Mouse (Mus musculus) liver, postnatal 0 days (tissue): ENCODE measurements at regions not wholly inside any gene's neighbourhood (a gene's known extent, or its start where the extent isn't known, plus 50 kb on each side); places are given as distances from the start of the nearest gene placed in this dataset.

ENCODE experiments used
- ATAC-seq: fragments of 200-750 bp; cut with Nextera tagmentation; 2 replicates; pipeline ENCODE4 v1.8.0; 2017; ENCODE audit warnings: mild to moderate bottlenecking, moderate library complexity
- DNase-seq: peaks from one replicate; pipeline ENCODE4 v3.0.0-alpha.2; 2016
- H3K27ac ChIP-seq: fragments of 300-500 bp; sonication (generic); 2 replicates; pipeline ENCODE4 v1.5.1; 2014; ENCODE audit warnings: antibody characterized with exemption, moderate library complexity, mild to moderate bottlenecking, low read depth
- H3K27me3 ChIP-seq: fragments of 300-500 bp; sonication (generic); 2 replicates; pipeline ENCODE4 v1.6.1; 2014; ENCODE audit warnings: low read length, control low read depth, mixed read lengths; ENCODE audit not compliant: insufficient read depth
- H3K36me3 ChIP-seq: fragments of 300-500 bp; sonication (generic); replicated peaks from 2 replicates; pipeline ENCODE4 v1.6.1; 2014; ENCODE audit warnings: mild to moderate bottlenecking, control low read depth, low read length, moderate library complexity, mixed read lengths; ENCODE audit not compliant: insufficient read depth
- H3K4me1 ChIP-seq: fragments of 300-500 bp; sonication (generic); 2 replicates; pipeline ENCODE4 v1.6.1; 2014; ENCODE audit warnings: antibody characterized with exemption, mild to moderate bottlenecking, control low read depth; ENCODE audit not compliant: insufficient read depth
- H3K4me2 ChIP-seq: fragments of 300-500 bp; sonication (generic); 2 replicates; pipeline ENCODE4 v1.6.1; 2014; ENCODE audit warnings: low read depth, mild to moderate bottlenecking, low read length, moderate library complexity, mixed read lengths
- H3K4me3 ChIP-seq: fragments of 300-500 bp; sonication (generic); 2 replicates; pipeline ENCODE4 v1.5.1; 2014; ENCODE audit warnings: low read depth, low read length
- H3K9ac ChIP-seq: fragments of 300-500 bp; sonication (generic); replicated peaks from 2 replicates; pipeline ENCODE4 v1.6.1; 2014; ENCODE audit warnings: mild to moderate bottlenecking, moderate library complexity
- H3K9me3 ChIP-seq: fragments of 300-500 bp; sonication (generic); 2 replicates; pipeline ENCODE4 v1.6.1; 2016; ENCODE audit warnings: mild to moderate bottlenecking, control low read depth, low read length, mixed read lengths
- CTCF ChIP-seq: sonication (generic); IDR thresholded peaks from 2 replicates; pipeline ENCODE4 v1.5.1; 2016; ENCODE audit warnings: antibody characterized with exemption, low read depth
- EP300 ChIP-seq: IDR thresholded peaks from 2 replicates; pipeline ENCODE4 v1.6.1; 2016; ENCODE audit warnings: antibody characterized with exemption, low read depth, mild to moderate bottlenecking
- WGBS: fragments of 180-500 bp; shearing (Covaris S2); extraction: QIAGEN DNeasy Blood & Tissue Kit; methylation state at CpG from one replicate; pipeline ENCODE4 v1.1.7; 2014; ENCODE audit not compliant: insufficient replicate concordance; 5-methylcytosine and 5-hydroxymethylcytosine counted together

GRCm38 (mm10) chr9:61527491-61528056 lies 155.4 kb downstream of the Tle3 start:
- DNase-seq (no peak), ATAC-seq (no peak)
- H3K9me3 ChIP-seq: no peaks in the 10 kb centered on the region
- no peak overlapping the region for H3K4me3 ChIP-seq
- no peak overlapping the region for H3K4me2 ChIP-seq
- TF ChIP-seq EP300 (no peak), CTCF (no peak)
- 61% methylated on average over 5 of the region's 5 CpGs for WGBS
- H3K4me1 ChIP-seq: no peaks in the 10 kb centered on the region
- no peaks in the 10 kb centered on the region for H3K36me3 ChIP-seq
- no peak overlapping the region for H3K9ac ChIP-seq
- H3K27me3 ChIP-seq: no peaks in the 10 kb centered on the region
- no peak overlapping the region for H3K27ac ChIP-seq

- TF ChIP-seq CTCF (no peak), EP300 (no peak)
- H3K9ac ChIP-seq: no peak overlapping the region
- H3K4me1 ChIP-seq: no peaks in the 10 kb centered on the region
- H3K27ac ChIP-seq: no peak overlapping the region
- WGBS: 79% methylated on average over 5 of the region's 5 CpGs
- no peak overlapping the region for H3K4me3 ChIP-seq
- H3K36me3 ChIP-seq: no peaks in the 10 kb centered on the region
- no peaks in the 10 kb centered on the region for H3K9me3 ChIP-seq
- no peaks in the 10 kb centered on the region for H3K27me3 ChIP-seq
- ATAC-seq (no peak), DNase-seq (no peak)
- no peak overlapping the region for H3K4me2 ChIP-seq
Measured at GRCm38 (mm10) chr9:61520136-61520535, 148.0 kb downstream of the Tle3 start.

- no peaks in the 10 kb centered on the region for H3K27me3 ChIP-seq
- DNase-seq (no peak), ATAC-seq (no peak)
- no peak overlapping the region for H3K27ac ChIP-seq
- no peaks in the 10 kb centered on the region for H3K4me1 ChIP-seq
- 73% methylated on average over 7 of the region's 7 CpGs for WGBS
- no peaks in the 10 kb centered on the region for H3K36me3 ChIP-seq
- no peaks in the 10 kb centered on the region for H3K9me3 ChIP-seq
- TF ChIP-seq CTCF (no peak), EP300 (no peak)
- no peak overlapping the region for H3K4me3 ChIP-seq
- H3K9ac ChIP-seq: no peak overlapping the region
- no peak overlapping the region for H3K4me2 ChIP-seq
Measured at GRCm38 (mm10) chr9:61517906-61518305, 145.7 kb downstream of the Tle3 start.

- H3K4me3 ChIP-seq: no peak overlapping the region
- DNase-seq (no peak), ATAC-seq (no peak)
- TF ChIP-seq EP300 (no peak), CTCF (no peak)
- H3K4me1 ChIP-seq: no peaks in the 10 kb centered on the region
- H3K27ac ChIP-seq: no peak overlapping the region
- H3K36me3 ChIP-seq: no peaks in the 10 kb centered on the region
- no peaks in the 10 kb centered on the region for H3K9me3 ChIP-seq
- no peak overlapping the region for H3K4me2 ChIP-seq
- peaks cover 27% of the 10 kb centered on the region for H3K27me3 ChIP-seq
- H3K9ac ChIP-seq: no peak overlapping the region
Measured at GRCm38 (mm10) chr9:61511436-61511835, 139.3 kb downstream of the Tle3 start.

- DNase-seq (no peak), ATAC-seq (no peak)
- Histone ChIP-seq H3K4me1 (no peaks in the 10 kb centered on the region), H3K36me3 (no peaks in the 10 kb centered on the region), H3K27ac (no peak overlapping the region), H3K4me3 (no peak overlapping the region), H3K4me2 (no peak overlapping the region), H3K9ac (no peak overlapping the region), H3K9me3 (no peaks in the 10 kb centered on the region), H3K27me3 (peaks cover 27% of the 10 kb centered on the region)
- TF ChIP-seq CTCF (no peak), EP300 (no peak)
- WGBS: 42% methylated on average over 14 of the region's 14 CpGs
Measured at GRCm38 (mm10) chr9:61510217-61510893, 138.2 kb downstream of the Tle3 start.

- Histone ChIP-seq H3K4me3 (no peak overlapping the region), H3K27ac (no peak overlapping the region), H3K9me3 (no peaks in the 10 kb centered on the region), H3K4me1 (no peaks in the 10 kb centered on the region), H3K9ac (no peak overlapping the region), H3K27me3 (peaks cover 27% of the 10 kb centered on the region), H3K36me3 (no peaks in the 10 kb centered on the region), H3K4me2 (no peak overlapping the region)
- ATAC-seq (no peak), DNase-seq (no peak)
- 20% methylated on average over 26 of the region's 26 CpGs for WGBS
- TF ChIP-seq EP300 (no peak), CTCF (no peak)
Measured at GRCm38 (mm10) chr9:61509591-61510191, 137.5 kb downstream of the Tle3 start.
